Mouse (Mus musculus) liver, embryonic 14.5 days (tissue): ENCODE measurements around the gene Sh3glb2.

Experiments
- CTCF ChIP-seq: IDR thresholded peaks from 2 replicates; pipeline ENCODE4 v1.5.1; 2016; ENCODE audit warnings: antibody characterized with exemption, low read depth, control low read depth
- EP300 ChIP-seq: IDR thresholded peaks from 2 replicates; pipeline ENCODE4 v1.6.1; 2016; ENCODE audit warnings: antibody characterized with exemption, low read depth

DNA sequence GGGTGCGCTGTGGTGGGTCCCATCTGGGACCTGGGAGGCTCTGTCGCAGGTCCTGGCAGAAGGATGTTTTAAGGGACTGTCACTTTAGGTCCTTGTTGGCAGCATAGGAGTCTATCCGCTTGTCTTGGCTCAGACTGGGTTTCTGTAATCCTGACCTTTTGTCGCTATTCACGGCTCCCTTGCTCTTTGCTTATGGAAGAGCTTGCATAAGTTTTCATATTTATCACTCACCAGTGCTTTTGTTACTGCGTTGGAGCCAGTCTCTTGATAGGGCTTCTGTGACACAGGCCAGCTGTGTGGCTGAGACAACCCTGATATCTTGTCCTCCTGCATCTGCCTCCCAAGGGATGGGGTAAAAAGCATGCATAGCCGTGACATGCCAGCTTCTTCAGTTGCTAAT, 20.2 kb upstream of the Sh3glb2 start:
- TF ChIP-seq CTCF = no peak
- TF ChIP-seq EP300 = 0 out of 2 replicates have a peak, but pooled peaks have one; percentile 38
